Mouse (Mus musculus): ENCODE results near the gene Gdf5.
A peak's percentile ranks its signal among the peaks of the same experiment; 100 is the strongest.

Gdf5 gene

GRCm38 (mm10) chr2:155945124-155945523 lies at the start of gene Gdf5:
Gdf5 (minus strand) TSS chr2:155945367.
- DNase-seq (ENCODE audit: low spot score) = no peak

- no peak for DNase-seq (ENCODE audit: low spot score)
These were observed 46.7 kb upstream of the Gdf5 start for GRCm38 (mm10) chr2:155991863-155992321.

- no peak for DNase-seq (ENCODE audit: low spot score)
These were observed 46.0 kb upstream of the Gdf5 start for GRCm38 (mm10) chr2:155991151-155991550.

GRCm38 (mm10) chr2:155989085-155989484 lies 43.9 kb upstream of the Gdf5 start:
- DNase-seq (ENCODE audit: low spot score) = peak; percentile 42

GRCm38 (mm10) chr2:155987131-155987530 lies 42.0 kb upstream of the Gdf5 start:
- DNase-seq (ENCODE audit: low spot score) = no peak

GRCm38 (mm10) chr2:155985776-155986175 lies 40.6 kb upstream of the Gdf5 start:
- no peak for DNase-seq (ENCODE audit: low spot score)

GRCm38 (mm10) chr2:155979328-155979991 lies 34.3 kb upstream of the Gdf5 start:
- DNase-seq (ENCODE audit: low spot score) = no peak

GRCm38 (mm10) chr2:155974087-155974731 lies 29.0 kb upstream of the Gdf5 start:
- DNase-seq (ENCODE audit: low spot score) = no peak

- no peak for DNase-seq (ENCODE audit: low spot score)
These were observed 28.2 kb upstream of the Gdf5 start for GRCm38 (mm10) chr2:155973348-155973747.

GRCm38 (mm10) chr2:155962991-155963390 lies 17.8 kb upstream of the Gdf5 start:
- DNase-seq (ENCODE audit: low spot score) = no peak

GRCm38 (mm10) chr2:155961862-155962261 lies 16.7 kb upstream of the Gdf5 start:
- no peak for DNase-seq (ENCODE audit: low spot score)

GRCm38 (mm10) chr2:155959981-155960380 lies 14.8 kb upstream of the Gdf5 start:
- no peak for DNase-seq (ENCODE audit: low spot score)

GRCm38 (mm10) chr2:155956134-155957059 lies 11.2 kb upstream of the Gdf5 start, which contains the start of gene Cep250:
Cep250 (plus strand) TSS chr2:155956458.
- DNase-seq (ENCODE audit: low spot score) = peak; percentile 95

- peak; percentile 28 for DNase-seq (ENCODE audit: low spot score)
These were observed 6.8 kb upstream of the Gdf5 start for GRCm38 (mm10) chr2:155952006-155952405.

GRCm38 (mm10) chr2:155949362-155949761 lies 4.2 kb upstream of the Gdf5 start:
- DNase-seq (ENCODE audit: low spot score) = no peak

- DNase-seq (ENCODE audit: low spot score) = no peak
These were observed 2.3 kb upstream of the Gdf5 start for GRCm38 (mm10) chr2:155947390-155948002.

GRCm38 (mm10) chr2:155946499-155946898 lies 1.3 kb upstream of the Gdf5 start:
- no peak for DNase-seq (ENCODE audit: low spot score)

- peak; percentile 26 for DNase-seq (ENCODE audit: low spot score)
These were observed 902 bp upstream of the Gdf5 start for GRCm38 (mm10) chr2:155946069-155946468.

- no peak for DNase-seq (ENCODE audit: low spot score)
These were observed 413 bp upstream of the Gdf5 start for GRCm38 (mm10) chr2:155945580-155945979.

- DNase-seq (ENCODE audit: low spot score) = no peak
These were observed 482 bp downstream of the Gdf5 start for GRCm38 (mm10) chr2:155944685-155945084.

- no peak for DNase-seq (ENCODE audit: low spot score)
These were observed 1.7 kb downstream of the Gdf5 start for GRCm38 (mm10) chr2:155943463-155943862.

Data from yolk sac, embryonic 10.5 days (tissue).